Mouse (Mus musculus): ENCODE data around the gene Gstp1.

- TF ChIP-seq CTCF (IDR thresholded peaks at IDR 0.05; ENCODE audit: control insufficient read depth, insufficient read depth, low read length) (no peak), POLR2A (IDR thresholded peaks at IDR 0.05; ENCODE audit: borderline replicate concordance, control insufficient read depth, low read depth, low read length) (no peak)
Observed at GRCm38 (mm10) chr19:4046866-4047254, 9.1 kb upstream of the Gstp1 start.

Measured in bone marrow, adult 2 months (tissue).